Mouse (Mus musculus): ENCODE data around the gene Mov10.
"Not testable (repeated sequence)": the region's sequence is repeated elsewhere in the genome, so short reads cannot be mapped to it uniquely, and the experiment has no call there.

Mov10 gene

GRCm38 (mm10) chr3:104781471-104781903 is 36.9 kb downstream of the Mov10 start, which contains the start of gene Fam19a3:
Gene Fam19a3 (minus strand): TSS chr3:104781840.
- no peak for DNase-seq (ENCODE audit: low read depth, low spot score)

- DNase-seq (ENCODE audit: low read depth, low spot score): peak; percentile 74
Measured at GRCm38 (mm10) chr3:104780561-104781420, 37.6 kb downstream of the Mov10 start, which contains the start of gene Ppm1j. Gene Ppm1j (plus strand): TSS chr3:104781056.

GRCm38 (mm10) chr3:104779949-104780348 is 38.4 kb downstream of the Mov10 start:
- DNase-seq (ENCODE audit: low read depth, low spot score): no peak

- no peak for DNase-seq (ENCODE audit: low read depth, low spot score)
Measured at GRCm38 (mm10) chr3:104777342-104777741, 41.0 kb downstream of the Mov10 start.

GRCm38 (mm10) chr3:104773301-104773700 is 45.1 kb downstream of the Mov10 start:
- DNase-seq (ENCODE audit: low read depth, low spot score): no peak

GRCm38 (mm10) chr3:104771460-104771859 is 46.9 kb downstream of the Mov10 start:
- DNase-seq (ENCODE audit: low read depth, low spot score): no peak

- no peak for DNase-seq (ENCODE audit: low read depth, low spot score)
Measured at GRCm38 (mm10) chr3:104770918-104771317, 47.4 kb downstream of the Mov10 start.

- no peak for DNase-seq (ENCODE audit: low read depth, low spot score)
Measured at GRCm38 (mm10) chr3:104770035-104770434, 48.3 kb downstream of the Mov10 start.

GRCm38 (mm10) chr3:104769135-104769534 is 49.2 kb downstream of the Mov10 start:
- no peak for DNase-seq (ENCODE audit: low read depth, low spot score)

GRCm38 (mm10) chr3:104767716-104768115 is 50.6 kb downstream of the Mov10 start:
- DNase-seq (ENCODE audit: low read depth, low spot score): no peak

GRCm38 (mm10) chr3:104767141-104767540 is 51.2 kb downstream of the Mov10 start:
- DNase-seq (ENCODE audit: low read depth, low spot score): no peak

GRCm38 (mm10) chr3:104765021-104765420 is 53.3 kb downstream of the Mov10 start:
- DNase-seq (ENCODE audit: low read depth, low spot score): no peak

GRCm38 (mm10) chr3:104762103-104762863 is 56.1 kb downstream of the Mov10 start:
- DNase-seq (ENCODE audit: low read depth, low spot score): not testable (repeated sequence)

- DNase-seq (ENCODE audit: low read depth, low spot score): no peak
Measured at GRCm38 (mm10) chr3:104758869-104759268, 59.5 kb downstream of the Mov10 start.

- peak; percentile 66 for DNase-seq (ENCODE audit: low read depth, low spot score)
Measured at GRCm38 (mm10) chr3:104758406-104758805, 60.0 kb downstream of the Mov10 start.

- not testable (repeated sequence) for DNase-seq (ENCODE audit: low read depth, low spot score)
Measured at GRCm38 (mm10) chr3:104752845-104753244, 65.5 kb downstream of the Mov10 start.

Data from WW6 (cell line).